Mouse (Mus musculus) NIH3T3 (cell line): ENCODE measurements around the gene Tdgf1.

ENCODE experiments used
- DNase-seq: peaks from one replicate; pipeline ENCODE4 v3.0.0-alpha.2; 2012; ENCODE audit warnings: low read depth

Gene Tdgf1

DNA sequence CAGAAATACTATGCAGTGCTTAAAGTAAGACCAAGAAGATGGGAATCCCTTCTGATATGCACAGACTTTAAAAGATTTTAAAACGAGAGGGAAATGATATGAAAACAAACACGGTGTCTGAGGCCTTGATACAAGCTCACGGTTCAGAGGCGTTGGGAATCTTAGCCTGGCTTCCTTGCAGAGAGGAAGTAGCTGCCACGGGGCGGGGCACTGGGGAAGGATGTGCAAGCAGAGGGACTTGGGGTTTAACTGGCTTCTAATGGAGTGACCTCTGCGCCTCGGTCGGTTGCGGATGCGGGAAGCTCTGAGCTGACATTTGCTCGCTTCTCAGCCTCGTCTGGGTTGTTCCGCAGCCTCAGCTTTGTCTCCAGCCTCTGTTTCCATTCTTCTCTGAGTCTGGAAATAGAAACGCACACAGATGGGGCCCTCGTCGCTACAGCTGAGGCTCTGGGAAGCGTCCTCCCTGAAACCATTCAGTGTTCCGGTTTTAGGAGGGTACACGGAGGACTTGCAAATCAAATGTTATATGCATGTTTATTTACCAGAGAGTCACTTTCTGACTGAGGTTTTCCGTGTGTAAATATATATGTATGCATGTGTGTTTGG, 31.2 kb downstream of the Tdgf1 start:
- DNase-seq, result no peak

DNA sequence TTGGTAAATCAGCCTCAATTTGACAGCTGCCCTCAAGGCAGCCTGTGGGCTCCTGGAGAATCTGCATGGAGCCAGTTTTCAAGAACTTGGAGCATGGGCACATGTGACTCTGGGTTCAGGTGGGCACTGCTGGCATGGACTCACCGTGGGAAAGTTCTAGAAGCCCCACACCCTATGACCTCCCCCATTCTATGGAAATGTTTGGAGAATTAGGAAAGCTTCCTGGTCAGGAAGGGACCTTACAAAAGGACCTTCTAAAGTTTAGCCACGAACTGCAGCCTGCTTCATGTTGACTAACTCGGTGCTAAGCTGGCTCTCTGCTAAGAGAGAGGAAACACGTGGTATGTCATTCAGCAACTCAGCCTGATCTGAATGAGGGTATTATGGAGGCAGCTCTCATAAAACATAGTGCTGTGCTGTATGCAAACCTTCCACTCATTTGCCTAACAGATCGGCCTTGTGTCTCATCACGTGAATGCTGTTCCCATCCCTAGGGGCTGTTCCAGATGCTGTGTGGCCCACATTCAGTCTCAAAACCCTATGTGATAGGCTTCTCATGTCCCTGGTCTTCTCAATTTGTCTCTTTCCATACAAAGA, 36.5 kb downstream of the Tdgf1 start:
- no peak for DNase-seq

DNA sequence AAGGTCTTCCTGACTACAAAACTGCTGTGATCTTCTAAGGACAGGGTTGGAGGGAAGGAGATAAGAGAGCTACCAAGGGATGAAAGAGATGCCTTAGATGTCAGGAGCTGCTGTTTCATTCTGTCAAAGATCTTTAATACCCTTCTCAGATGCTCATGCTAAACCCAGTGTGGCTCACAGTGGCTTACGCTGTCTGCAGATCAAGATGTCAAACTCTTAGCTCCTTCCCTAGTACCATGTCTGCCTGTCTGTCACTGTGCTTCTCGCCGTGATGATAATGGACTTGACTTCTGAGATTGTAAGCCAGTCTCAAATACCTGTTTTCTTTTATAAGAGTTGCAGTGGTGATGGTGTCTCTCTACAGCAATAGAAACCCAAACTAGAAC, 37.3 kb downstream of the Tdgf1 start:
- DNase-seq, result no peak

DNA sequence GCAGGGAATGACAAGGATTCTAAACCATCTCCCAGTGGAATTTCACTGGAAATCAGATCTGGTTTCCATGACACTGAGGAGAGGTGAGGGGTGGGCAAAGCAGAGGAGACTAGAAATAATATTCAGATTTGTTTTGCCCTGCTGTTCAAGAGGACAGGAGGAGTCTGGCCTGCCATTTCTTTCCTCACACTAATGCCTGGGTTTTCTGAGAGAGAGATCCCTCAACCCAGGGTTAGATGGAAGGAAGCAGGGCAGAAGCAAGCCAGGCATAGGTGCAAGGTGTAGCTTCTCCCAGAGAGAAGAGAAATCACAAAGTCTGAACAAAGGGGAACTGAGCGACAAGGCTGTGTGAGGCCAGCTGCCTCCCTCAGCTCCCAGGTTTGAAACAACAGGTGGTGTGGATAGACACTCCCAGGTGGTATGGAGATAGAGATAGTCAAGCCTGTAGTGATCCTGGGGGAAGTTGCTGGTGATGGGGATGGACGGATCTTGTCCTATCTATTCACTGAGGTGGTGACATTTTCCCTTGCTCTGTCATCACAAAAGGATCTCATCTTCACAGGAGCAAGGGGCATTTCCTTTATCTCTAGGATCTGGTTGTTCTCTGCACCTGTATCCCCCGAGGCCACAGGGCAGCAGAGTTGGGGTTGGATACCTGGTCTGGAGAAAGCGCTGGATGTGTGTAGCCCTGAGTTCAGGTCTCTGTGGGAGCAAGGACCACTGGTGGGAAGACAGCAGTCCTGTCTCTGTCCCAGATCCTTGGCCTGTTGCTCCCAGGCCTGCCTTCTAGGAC, 37.9 kb downstream of the Tdgf1 start:
- no peak for DNase-seq

DNA sequence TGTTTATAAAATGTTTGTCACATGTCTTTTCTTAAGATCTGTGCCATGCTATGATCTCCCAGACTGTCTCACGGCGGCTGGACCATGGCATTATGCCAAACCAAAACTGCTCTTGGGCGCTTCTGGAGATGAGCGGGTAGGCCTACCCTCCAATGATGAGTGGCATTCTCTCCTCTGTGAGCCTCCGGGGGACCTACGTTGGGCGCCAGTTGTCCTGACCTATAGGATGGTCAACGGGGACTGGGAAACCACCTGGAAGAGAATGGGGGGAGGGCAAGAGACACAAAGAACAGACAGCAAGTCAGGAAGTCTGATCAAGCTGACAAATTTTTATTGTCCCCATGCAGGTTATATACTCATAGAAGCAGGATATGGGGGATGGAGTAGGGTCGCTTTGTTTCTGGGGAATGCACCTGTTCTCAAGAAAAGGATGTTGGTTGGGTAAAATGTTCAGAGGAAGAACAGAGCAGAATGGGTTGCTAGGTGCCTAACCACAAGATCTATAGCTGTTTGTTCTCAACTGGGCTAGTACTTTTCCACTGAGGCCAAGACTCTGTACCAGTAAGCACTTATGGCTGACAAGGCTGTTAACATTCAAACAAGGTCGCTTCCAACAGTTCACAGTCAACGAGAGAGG, 38.6 kb downstream of the Tdgf1 start:
- DNase-seq, result no peak

DNA sequence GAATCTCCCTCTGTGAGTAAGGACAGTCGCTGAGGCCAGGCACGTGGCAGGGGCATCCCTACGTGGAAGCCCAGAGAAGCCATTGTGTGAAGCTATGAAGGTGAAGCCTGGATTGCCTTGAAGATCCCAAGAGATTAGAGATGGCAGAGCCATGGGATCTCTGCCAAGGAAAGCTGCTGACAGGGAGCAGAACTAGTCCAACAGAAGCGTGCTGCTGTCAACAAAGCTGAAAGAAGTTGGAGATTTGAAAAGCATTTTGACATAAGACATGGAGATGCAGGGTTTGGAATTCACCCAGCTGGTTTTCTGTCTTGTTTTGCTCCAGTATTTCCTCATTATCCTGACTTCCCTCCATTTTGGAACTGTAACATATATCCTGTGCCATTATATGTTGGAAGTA, 43.7 kb downstream of the Tdgf1 start:
- DNase-seq, result no peak

DNA sequence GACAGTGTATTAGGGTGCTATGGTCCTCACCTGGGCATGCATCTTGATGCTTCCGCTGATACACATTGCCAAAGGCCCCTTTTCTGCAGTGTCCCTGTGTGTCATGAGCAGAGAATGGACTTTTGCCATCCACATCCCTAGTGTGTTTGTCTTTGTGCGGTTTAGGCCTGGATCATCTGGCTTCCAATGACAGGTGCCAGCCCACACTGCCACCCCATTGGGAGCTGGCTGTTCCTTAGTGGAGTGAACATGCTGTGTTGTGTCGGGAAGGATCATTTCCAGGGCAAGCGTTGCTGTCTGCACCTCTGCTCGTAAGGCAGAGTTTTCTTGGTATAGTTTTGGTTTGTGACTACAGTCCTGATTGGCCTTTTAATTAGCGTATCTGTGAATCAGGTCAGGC, 44.8 kb downstream of the Tdgf1 start:
- no peak for DNase-seq

DNA sequence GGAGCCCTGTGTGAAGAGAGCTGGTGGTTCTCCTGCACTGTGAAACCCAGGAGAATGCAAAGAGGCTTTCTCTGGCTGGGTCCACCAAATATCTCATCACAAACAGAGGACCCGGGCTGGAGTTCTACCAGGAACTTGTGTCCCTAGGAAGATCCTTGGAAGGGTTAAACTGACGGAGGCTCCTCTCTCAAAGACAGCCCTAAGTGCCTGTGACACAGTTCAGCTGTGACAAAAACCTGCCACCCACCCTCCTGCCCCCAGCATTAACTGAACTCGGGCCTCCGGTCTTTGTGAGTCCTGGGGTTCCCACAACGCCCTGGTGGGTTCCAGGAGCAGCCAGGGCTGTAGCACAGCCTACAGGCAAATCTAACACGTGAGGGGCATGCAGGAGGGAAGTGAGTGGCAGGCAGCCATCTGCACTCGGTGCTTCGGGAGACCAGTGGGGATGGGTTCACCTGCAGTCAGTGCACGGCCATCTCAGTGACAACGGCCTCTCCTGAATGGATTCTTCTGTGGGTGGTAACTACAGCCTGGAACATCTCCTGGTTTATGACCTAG, 46.4 kb downstream of the Tdgf1 start:
- no peak for DNase-seq

DNA sequence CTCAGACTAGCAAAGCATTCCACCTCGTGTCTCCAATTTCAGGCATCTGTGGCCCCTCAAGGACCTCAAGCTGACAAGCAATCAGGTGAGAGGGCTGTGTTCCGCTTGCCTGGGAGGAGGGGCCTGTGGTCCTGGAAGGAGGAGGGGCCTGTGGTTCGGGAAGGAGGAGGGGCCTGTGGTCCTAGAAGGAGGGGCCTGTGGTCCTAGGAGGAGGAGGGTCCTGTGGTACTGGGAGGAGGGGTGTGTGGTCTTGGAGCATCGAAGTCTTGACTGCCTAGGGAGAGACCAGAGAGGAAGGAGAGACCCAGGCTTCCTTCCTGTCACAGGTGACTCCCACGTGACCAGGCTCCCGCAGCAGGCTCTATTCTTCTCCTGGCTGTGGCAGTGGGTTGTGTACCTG, 49.4 kb downstream of the Tdgf1 start:
- no peak for DNase-seq

DNA sequence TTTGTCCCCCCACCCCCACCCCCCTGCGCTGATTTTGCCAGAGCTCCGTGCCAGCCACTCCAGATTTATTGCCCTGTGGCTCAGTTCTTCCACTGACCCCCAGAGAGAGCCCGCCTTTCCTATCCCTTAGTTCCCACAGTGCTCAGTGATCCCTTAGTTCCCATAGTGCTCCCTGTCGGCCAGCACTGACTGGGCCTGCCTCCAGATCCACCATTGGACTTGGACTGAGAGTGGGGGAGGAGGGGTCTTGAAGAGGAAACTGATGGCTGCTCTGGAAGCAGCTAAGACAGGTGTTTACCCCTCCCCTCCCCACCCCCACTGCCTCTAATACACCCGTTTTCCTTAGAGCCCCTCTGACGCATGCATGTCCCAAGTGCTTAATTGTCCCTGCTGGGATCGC, 50.0 kb downstream of the Tdgf1 start:
- no peak for DNase-seq

DNA sequence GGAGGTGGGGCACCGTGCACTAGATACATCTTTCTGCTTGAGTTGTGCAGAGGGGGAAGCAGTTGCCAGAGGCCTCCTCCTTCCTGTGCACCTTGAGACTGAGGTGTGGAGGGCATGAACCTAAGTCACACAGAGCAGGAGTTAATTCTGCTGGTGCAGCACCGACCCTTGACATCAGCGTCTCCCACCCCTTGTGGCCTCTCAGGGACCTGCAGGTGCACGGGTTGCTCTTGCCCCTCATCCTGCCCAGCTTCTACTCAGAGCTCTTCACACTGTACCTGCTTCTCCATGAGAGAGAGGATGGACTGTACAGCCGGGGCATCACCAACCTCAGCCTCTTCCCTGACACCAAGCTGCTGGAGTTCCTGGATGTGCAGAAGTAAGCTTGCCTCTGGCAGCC, 50.5 kb downstream of the Tdgf1 start:
- DNase-seq, result no peak

DNA sequence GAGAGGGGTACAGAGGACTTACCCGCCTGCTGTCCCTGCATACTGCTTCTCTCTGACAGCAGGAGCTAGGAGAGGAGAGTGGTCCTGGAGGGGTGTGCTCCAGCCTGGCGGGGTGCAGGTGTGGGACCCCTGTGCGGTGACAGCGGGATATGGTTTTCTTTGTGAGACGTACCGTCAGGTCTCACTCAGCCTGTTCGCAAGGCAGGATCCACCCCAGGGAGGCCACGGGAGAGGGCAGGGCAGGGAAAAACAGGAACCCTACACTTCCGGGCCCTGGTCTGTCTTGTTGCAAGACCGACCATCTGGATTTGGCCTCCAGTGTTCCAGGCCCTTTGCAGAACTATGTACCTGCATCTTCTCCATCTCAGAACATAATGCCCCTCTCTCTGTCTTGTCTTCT, 52.5 kb downstream of the Tdgf1 start:
- DNase-seq, result no peak

DNA sequence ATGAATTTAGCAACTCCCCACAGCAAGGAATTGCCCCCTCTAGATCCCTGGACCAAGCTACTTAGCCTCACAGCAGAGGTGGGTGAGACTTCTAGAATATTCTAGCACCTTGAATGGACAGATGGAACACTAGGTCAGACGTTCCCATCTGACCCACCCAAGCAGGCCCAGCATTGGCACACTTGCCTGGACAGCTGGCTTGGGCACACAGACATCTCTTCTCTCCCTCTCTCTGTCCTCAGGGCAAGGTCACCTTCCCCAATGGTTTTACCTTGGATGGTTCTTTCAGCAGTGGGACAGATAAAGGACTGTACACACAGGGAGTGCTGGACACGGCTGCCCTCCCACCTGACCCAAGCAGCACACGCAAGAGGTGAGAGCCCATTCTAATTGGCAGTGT, 53.4 kb downstream of the Tdgf1 start:
- DNase-seq, result no peak

DNA sequence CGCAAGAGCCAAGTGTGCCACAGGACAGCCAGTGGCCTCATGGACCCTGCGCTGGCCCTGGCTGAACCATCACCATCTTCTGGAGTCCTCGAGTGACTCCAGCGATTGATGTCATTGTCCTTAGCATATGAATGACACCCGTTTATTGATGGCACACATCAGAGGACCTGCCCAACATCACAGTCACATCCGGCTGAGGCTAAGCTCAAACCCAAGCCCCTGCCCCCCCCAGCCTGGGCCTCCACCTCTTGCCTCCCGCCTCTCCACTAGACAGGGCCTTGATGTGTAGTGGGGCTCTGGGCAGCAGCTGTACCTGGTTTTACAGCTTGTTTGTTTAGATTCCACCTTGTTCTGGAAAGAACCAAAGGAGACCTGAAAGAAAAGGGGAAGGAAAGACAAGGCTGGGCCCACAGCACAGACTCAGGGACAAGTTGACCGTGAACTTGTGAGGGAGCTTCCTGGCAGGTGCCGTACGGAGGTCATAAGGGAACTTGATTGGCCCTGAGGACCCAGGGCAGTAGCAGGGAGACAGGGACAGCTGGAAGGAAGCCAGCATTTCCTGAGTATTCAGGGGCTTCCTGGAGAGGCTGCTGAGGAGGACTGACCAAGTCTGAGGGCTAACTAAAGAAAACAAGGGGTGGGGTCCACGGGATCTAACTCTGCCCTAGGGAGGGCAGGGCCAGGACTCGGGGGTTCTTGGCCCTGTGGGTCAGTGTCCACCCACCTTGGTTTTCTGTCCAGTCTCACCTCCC, 54.7 kb downstream of the Tdgf1 start:
- no peak for DNase-seq

DNA sequence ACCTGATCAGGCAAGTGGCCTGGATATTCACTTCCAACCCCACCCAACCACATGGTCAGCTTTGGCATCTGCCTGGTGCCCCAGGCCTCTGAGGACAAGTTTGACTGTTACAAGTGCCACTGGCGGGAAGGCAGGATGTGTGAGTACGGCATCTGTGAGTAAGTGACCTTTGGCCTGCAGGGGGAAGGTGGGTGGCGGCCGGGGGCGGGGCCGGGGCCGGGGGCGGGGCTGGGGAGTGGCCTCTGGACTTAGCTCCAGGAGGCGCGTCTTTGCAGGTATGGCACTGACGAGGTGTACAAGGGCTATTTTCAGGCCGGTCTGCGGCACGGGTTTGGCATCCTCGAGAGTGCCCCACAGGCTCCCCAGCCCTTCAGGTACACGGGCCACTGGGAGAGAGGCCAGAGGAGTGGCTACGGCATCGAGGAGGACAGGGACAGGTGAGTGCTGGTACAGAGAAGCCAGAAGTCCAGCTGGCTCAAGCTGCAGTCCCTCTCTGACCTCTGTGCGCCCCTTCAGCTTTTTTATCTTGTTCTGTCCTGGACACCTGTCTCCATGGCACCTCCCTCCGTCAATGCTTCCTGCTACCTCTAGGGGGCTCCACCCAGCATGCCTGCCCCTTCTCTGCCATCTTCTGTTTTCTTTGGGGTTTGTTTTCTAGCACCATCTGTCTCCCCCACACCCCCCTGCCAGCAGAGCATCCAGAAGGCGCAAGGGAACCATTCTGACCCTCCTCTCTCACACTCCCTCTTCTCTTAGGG, 55.8 kb downstream of the Tdgf1 start:
- DNase-seq, result no peak
